Mouse (Mus musculus): ENCODE measurements around the gene Atf6. TPM values are rescaled to one million over a fixed set of nuclear protein-coding genes. Genes with fewer than 3 reads are reported as not detected.

The Atf6 gene
- total and polyA plus RNA-seq, 3 experiments: 11.7 to 16.4 TPM; not detected in 1

- Histone ChIP-seq H3K79me2 (ENCODE audit: control insufficient read depth, insufficient read depth, low read length, poor library complexity) (no peaks in the 10 kb centered on the region), H3K4me1 (ENCODE audit: control insufficient read depth in 1 of 2, insufficient read depth in 2 of 2, low read length in 2 of 2) (0 out of 4 replicates have a peak, but pooled peaks cover 0 to 2% of the 10 kb centered on the region in 2 experiments), H3K4me3 (ENCODE audit: control insufficient read depth in 1 of 2, insufficient read depth in 1 of 2, low read depth in 2 of 2, low read length in 2 of 2) (no peak overlapping the region), H3K27me3 (ENCODE audit: control insufficient read depth in 1 of 2, insufficient read depth in 2 of 2, low read length in 2 of 2) (no peaks in the 10 kb centered on the region; a peak in 1 of 4 replicates), H3K36me3 (ENCODE audit: control insufficient read depth in 1 of 2, insufficient read depth in 2 of 2, low read length in 2 of 2) (no peaks in the 10 kb centered on the region), H3K9ac (ENCODE audit: control insufficient read depth, low read depth, low read length, poor library complexity, severe bottlenecking) (no peak overlapping the region), H3K27ac (ENCODE audit: control insufficient read depth, low read depth, low read length) (no peak overlapping the region), H3K9me3 (replicated peaks; ENCODE audit: insufficient read depth, low read length) (no peaks in the 10 kb centered on the region)
- TF ChIP-seq CHD1 (IDR thresholded peaks at IDR 0.05; ENCODE audit: low read depth, low read length): no peak
- no peak for DNase-seq (ENCODE audit: low read depth, low spot score)
Observed at GRCm38 (mm10) chr1:170911907-170912660, 44.5 kb upstream of the Atf6 start.

- Histone ChIP-seq H3K4me3 (ENCODE audit: control insufficient read depth in 1 of 2, insufficient read depth in 1 of 2, low read depth in 2 of 2, low read length in 2 of 2) (no peak overlapping the region), H3K79me2 (ENCODE audit: control insufficient read depth, insufficient read depth, low read length, poor library complexity) (no peaks in the 10 kb centered on the region), H3K4me1 (ENCODE audit: control insufficient read depth in 1 of 2, insufficient read depth in 2 of 2, low read length in 2 of 2) (no peaks in the 10 kb centered on the region), H3K36me3 (ENCODE audit: control insufficient read depth in 1 of 2, insufficient read depth in 2 of 2, low read length in 2 of 2) (no peaks in the 10 kb centered on the region), H3K9ac (ENCODE audit: control insufficient read depth, low read depth, low read length, poor library complexity, severe bottlenecking) (no peak overlapping the region), H3K9me3 (replicated peaks; ENCODE audit: insufficient read depth, low read length) (no peaks in the 10 kb centered on the region), H3K27ac (ENCODE audit: control insufficient read depth, low read depth, low read length) (no peak overlapping the region), H3K27me3 (ENCODE audit: control insufficient read depth in 1 of 2, insufficient read depth in 2 of 2, low read length in 2 of 2) (peaks cover 0 to 2% of the 10 kb centered on the region in 2 experiments; a peak in 1 of 4 replicates)
- DNase-seq (ENCODE audit: low read depth, low spot score): no peak
- TF ChIP-seq SMC3 (IDR thresholded peaks at IDR 0.05; ENCODE audit: low read depth, low read length) (no peak), ZNF384 (IDR thresholded peaks at IDR 0.05; ENCODE audit: low read depth, low read length) (no peak), KAT2A (conservative IDR thresholded peaks at IDR 0.05; ENCODE audit: low read depth, low read length) (no peak), JUND (IDR thresholded peaks at IDR 0.05; ENCODE audit: low read depth, low read length) (no peak), NELFE (IDR thresholded peaks at IDR 0.05; ENCODE audit: low read depth, low read length) (no peak), SIN3A (IDR thresholded peaks at IDR 0.05; ENCODE audit: low read length) (no peak), ZC3H11A (IDR thresholded peaks at IDR 0.05; ENCODE audit: low read depth, low read length) (no peak), UBTF (IDR thresholded peaks at IDR 0.05; ENCODE audit: borderline replicate concordance, insufficient read depth, low read depth, low read length) (no peak), GATA1 (IDR thresholded peaks at IDR 0.05; ENCODE audit: low read depth, low read length) (no peak)
Observed at GRCm38 (mm10) chr1:170908341-170908740, 40.8 kb upstream of the Atf6 start.

- Histone ChIP-seq H3K4me1 (ENCODE audit: control insufficient read depth in 1 of 2, insufficient read depth in 2 of 2, low read length in 2 of 2) (no peaks in the 10 kb centered on the region), H3K79me2 (ENCODE audit: control insufficient read depth, insufficient read depth, low read length, poor library complexity) (no peaks in the 10 kb centered on the region), H3K27me3 (ENCODE audit: control insufficient read depth in 1 of 2, insufficient read depth in 2 of 2, low read length in 2 of 2) (peaks cover 0 to 2% of the 10 kb centered on the region in 2 experiments; a peak in 1 of 4 replicates), H3K4me3 (ENCODE audit: control insufficient read depth in 1 of 2, insufficient read depth in 1 of 2, low read depth in 2 of 2, low read length in 2 of 2) (no peak overlapping the region), H3K36me3 (ENCODE audit: control insufficient read depth in 1 of 2, insufficient read depth in 2 of 2, low read length in 2 of 2) (no peaks in the 10 kb centered on the region), H3K9ac (ENCODE audit: control insufficient read depth, low read depth, low read length, poor library complexity, severe bottlenecking) (no peak overlapping the region), H3K9me3 (replicated peaks; ENCODE audit: insufficient read depth, low read length) (no peaks in the 10 kb centered on the region), H3K27ac (ENCODE audit: control insufficient read depth, low read depth, low read length) (no peak overlapping the region)
- DNase-seq (ENCODE audit: low read depth, low spot score): no peak
- TF ChIP-seq POLR2AphosphoS5 (IDR thresholded peaks at IDR 0.05; ENCODE audit: borderline replicate concordance, low read depth, low read length) (no peak), MAZ (IDR thresholded peaks at IDR 0.05; ENCODE audit: low read depth, low read length) (no peak), ETS1 (IDR thresholded peaks at IDR 0.05; ENCODE audit: low read depth, low read length) (no peak), POLR2AphosphoS2 (IDR thresholded peaks at IDR 0.05; ENCODE audit: low read length) (no peak), EP300 (IDR thresholded peaks at IDR 0.05; ENCODE audit: low read depth in 1 of 2, low read length in 2 of 2) (no peak), NELFE (IDR thresholded peaks at IDR 0.05; ENCODE audit: low read depth, low read length) (no peak), MXI1 (IDR thresholded peaks at IDR 0.05; ENCODE audit: low read depth, low read length) (no peak), NRF1 (IDR thresholded peaks at IDR 0.05; ENCODE audit: insufficient read depth, low read depth, low read length, poor library complexity, severe bottlenecking) (no peak), HCFC1 (IDR thresholded peaks at IDR 0.05; ENCODE audit: low read depth, low read length) (no peak), MYC (IDR thresholded peaks at IDR 0.05; ENCODE audit: low read depth, low read length) (no peak), ZC3H11A (IDR thresholded peaks at IDR 0.05; ENCODE audit: low read depth, low read length) (no peak), BHLHE40 (IDR thresholded peaks at IDR 0.05; ENCODE audit: borderline replicate concordance, low read depth, low read length) (no peak), MEF2A (IDR thresholded peaks at IDR 0.05; ENCODE audit: extremely low read depth, insufficient replicate concordance, low read depth, low read length, poor library complexity, severe bottlenecking) (no peak), ELF1 (IDR thresholded peaks at IDR 0.05; ENCODE audit: low read depth, low read length) (no peak), JUND (IDR thresholded peaks at IDR 0.05; ENCODE audit: low read depth, low read length) (no peak)
Observed at GRCm38 (mm10) chr1:170907456-170908191, 40.1 kb upstream of the Atf6 start.

Data from MEL (cell line).